Mouse (Mus musculus) stomach, postnatal 0 days (tissue): ENCODE data around the gene Clpp.

Experiments used
- CTCF ChIP-seq: IDR thresholded peaks from 2 replicates; pipeline ENCODE4 v1.5.1; 2016; ENCODE audit warnings: antibody characterized with exemption, low read depth, mild to moderate bottlenecking, moderate library complexity
- EP300 ChIP-seq: optimal IDR thresholded peaks from 2 replicates; pipeline ENCODE3; 2016; ENCODE audit warnings: antibody characterized with exemption

GRCm38 (mm10) chr17:56995046-56995445 is 4.9 kb downstream of the Clpp start:
- TF ChIP-seq EP300 (no peak), CTCF (no peak)
